Mouse (Mus musculus): ENCODE results near the gene Trak1. TPM values are rescaled to one million over a fixed set of nuclear protein-coding genes. Genes with fewer than 3 reads are reported as not detected.

The Trak1 gene
- polyA plus RNA-seq, 1 experiment from 2014 or later: 40.3 TPM

GRCm38 (mm10) chr9:121342510-121343110 is 45.3 kb downstream of the Trak1 start:
- no peak overlapping the region for H3K4me2 ChIP-seq (ENCODE audit: low read length)
- peaks cover 4% of the 10 kb centered on the region for H3K4me1 ChIP-seq (ENCODE audit: control insufficient read depth, insufficient read depth, low read length)
- ATAC-seq: no peak
- WGBS: 87% methylated on average over 5 of the region's 5 CpGs
- H3K9me3 ChIP-seq (replicated peaks; ENCODE audit: control insufficient read depth, low read length): no peaks in the 10 kb centered on the region
- no peak overlapping the region for H3K9ac ChIP-seq (ENCODE audit: low read length)
- no peaks in the 10 kb centered on the region for H3K27me3 ChIP-seq (replicated peaks; ENCODE audit: control insufficient read depth, insufficient read depth, low read length)
- no peak overlapping the region for H3K4me3 ChIP-seq (ENCODE audit: low read depth, low read length)
- DNase-seq (ENCODE audit: low spot score): no peak
- no peaks in the 10 kb centered on the region for H3K36me3 ChIP-seq (ENCODE audit: control insufficient read depth, insufficient read depth, low read length)
- no peak overlapping the region for H3K27ac ChIP-seq (ENCODE audit: low read depth, low read length)

- no peak overlapping the region for H3K4me3 ChIP-seq (ENCODE audit: low read depth, low read length)
- peaks cover 7% of the 10 kb centered on the region; the same call in 1 of the 2 replicates for H3K4me1 ChIP-seq (ENCODE audit: control insufficient read depth, insufficient read depth, low read length)
- DNase-seq (ENCODE audit: low spot score) (no peak), ATAC-seq (no peak)
- H3K27me3 ChIP-seq (replicated peaks; ENCODE audit: control insufficient read depth, insufficient read depth, low read length): no peaks in the 10 kb centered on the region
- no peaks in the 10 kb centered on the region for H3K9me3 ChIP-seq (replicated peaks; ENCODE audit: control insufficient read depth, low read length)
- WGBS: 78% methylated on average over 14 of the region's 14 CpGs
- H3K27ac ChIP-seq (ENCODE audit: low read depth, low read length): no peak overlapping the region
- no peak overlapping the region for H3K4me2 ChIP-seq (ENCODE audit: low read length)
- H3K9ac ChIP-seq (ENCODE audit: low read length): no peak overlapping the region
- H3K36me3 ChIP-seq (ENCODE audit: control insufficient read depth, insufficient read depth, low read length): no peaks in the 10 kb centered on the region
Observed at GRCm38 (mm10) chr9:121343122-121343876, 46.0 kb downstream of the Trak1 start.

- ATAC-seq: no peak
- H3K27ac ChIP-seq (ENCODE audit: low read depth, low read length): no peak overlapping the region
Observed at GRCm38 (mm10) chr9:121344344-121344743, 47.0 kb downstream of the Trak1 start.

GRCm38 (mm10) chr9:121345427-121346130 is 48.3 kb downstream of the Trak1 start:
- no peak overlapping the region for H3K27ac ChIP-seq (ENCODE audit: low read depth, low read length)
- no peak overlapping the region for H3K4me3 ChIP-seq (ENCODE audit: low read depth, low read length)
- H3K4me1 ChIP-seq (ENCODE audit: control insufficient read depth, insufficient read depth, low read length): peaks cover 14% of the 10 kb centered on the region; the same call in 1 of the 2 replicates
- no peaks in the 10 kb centered on the region for H3K36me3 ChIP-seq (ENCODE audit: control insufficient read depth, insufficient read depth, low read length)
- no peaks in the 10 kb centered on the region for H3K27me3 ChIP-seq (replicated peaks; ENCODE audit: control insufficient read depth, insufficient read depth, low read length)
- no peak for DNase-seq (ENCODE audit: low spot score)
- no peak overlapping the region for H3K4me2 ChIP-seq (ENCODE audit: low read length)
- 93% methylated on average over 15 of the region's 15 CpGs for WGBS
- H3K9me3 ChIP-seq (replicated peaks; ENCODE audit: control insufficient read depth, low read length): no peaks in the 10 kb centered on the region
- H3K9ac ChIP-seq (ENCODE audit: low read length): no peak overlapping the region
- ATAC-seq: no peak

More at GRCm38 (mm10) chr9:121344344-121344743, 47.0 kb downstream of the Trak1 start:
- Histone ChIP-seq H3K4me1 (ENCODE audit: control insufficient read depth, insufficient read depth, low read length) (peaks cover 14% of the 10 kb centered on the region; the same call in 1 of the 2 replicates), H3K36me3 (ENCODE audit: control insufficient read depth, insufficient read depth, low read length) (no peaks in the 10 kb centered on the region), H3K9ac (ENCODE audit: low read length) (no peak overlapping the region), H3K9me3 (replicated peaks; ENCODE audit: control insufficient read depth, low read length) (no peaks in the 10 kb centered on the region), H3K27me3 (replicated peaks; ENCODE audit: control insufficient read depth, insufficient read depth, low read length) (no peaks in the 10 kb centered on the region), H3K4me3 (ENCODE audit: low read depth, low read length) (no peak overlapping the region), H3K4me2 (ENCODE audit: low read length) (no peak overlapping the region)
- DNase-seq (ENCODE audit: low spot score): no peak
- 27% methylated on average over 3 of the region's 3 CpGs for WGBS

- no peak overlapping the region for H3K9ac ChIP-seq (ENCODE audit: low read length)
Observed at GRCm38 (mm10) chr9:121346635-121347034, 49.3 kb downstream of the Trak1 start.

GRCm38 (mm10) chr9:121347981-121348380 is 50.7 kb downstream of the Trak1 start:
- Histone ChIP-seq H3K4me3 (ENCODE audit: low read depth, low read length) (no peak overlapping the region), H3K4me2 (ENCODE audit: low read length) (no peak overlapping the region), H3K4me1 (ENCODE audit: control insufficient read depth, insufficient read depth, low read length) (peaks cover 27% of the 10 kb centered on the region), H3K36me3 (ENCODE audit: control insufficient read depth, insufficient read depth, low read length) (no peaks in the 10 kb centered on the region), H3K9me3 (replicated peaks; ENCODE audit: control insufficient read depth, low read length) (no peaks in the 10 kb centered on the region), H3K27me3 (replicated peaks; ENCODE audit: control insufficient read depth, insufficient read depth, low read length) (no peaks in the 10 kb centered on the region), H3K9ac (ENCODE audit: low read length) (no peak overlapping the region), H3K27ac (ENCODE audit: low read depth, low read length) (peak overlapping the region; percentile 40; the same call in 1 of the 2 replicates)
- 35% methylated on average over 10 of the region's 10 CpGs for WGBS
- no peak for DNase-seq (ENCODE audit: low spot score)
- no peak; the same call in 1 of the 2 replicates for ATAC-seq

More at GRCm38 (mm10) chr9:121346635-121347034, 49.3 kb downstream of the Trak1 start:
- DNase-seq (ENCODE audit: low spot score) (no peak), ATAC-seq (no peak)
- no peaks in the 10 kb centered on the region for H3K36me3 ChIP-seq (ENCODE audit: control insufficient read depth, insufficient read depth, low read length)
- peaks cover 20% of the 10 kb centered on the region; the same call in 1 of the 2 replicates for H3K4me1 ChIP-seq (ENCODE audit: control insufficient read depth, insufficient read depth, low read length)
- no peak overlapping the region for H3K27ac ChIP-seq (ENCODE audit: low read depth, low read length)
- WGBS: 78% methylated on average over 5 of the region's 5 CpGs
- H3K9me3 ChIP-seq (replicated peaks; ENCODE audit: control insufficient read depth, low read length): no peaks in the 10 kb centered on the region
- H3K27me3 ChIP-seq (replicated peaks; ENCODE audit: control insufficient read depth, insufficient read depth, low read length): no peaks in the 10 kb centered on the region
- no peak overlapping the region for H3K4me2 ChIP-seq (ENCODE audit: low read length)
- no peak overlapping the region for H3K4me3 ChIP-seq (ENCODE audit: low read depth, low read length)

GRCm38 (mm10) chr9:121348476-121348875 is 51.2 kb downstream of the Trak1 start:
- H3K27me3 ChIP-seq (replicated peaks; ENCODE audit: control insufficient read depth, insufficient read depth, low read length): no peaks in the 10 kb centered on the region
- 5% methylated on average over 5 of the region's 5 CpGs for WGBS
- no peak overlapping the region for H3K4me3 ChIP-seq (ENCODE audit: low read depth, low read length)
- ATAC-seq (no peak), DNase-seq (ENCODE audit: low spot score) (no peak)
- 0 out of 2 replicates have a peak overlapping the region, but pooled peaks have one; percentile 10 for H3K9ac ChIP-seq (ENCODE audit: low read length)
- peak overlapping the region; percentile 40; the same call in 1 of the 2 replicates for H3K27ac ChIP-seq (ENCODE audit: low read depth, low read length)
- peaks cover 27% of the 10 kb centered on the region for H3K4me1 ChIP-seq (ENCODE audit: control insufficient read depth, insufficient read depth, low read length)
- H3K4me2 ChIP-seq (ENCODE audit: low read length): no peak overlapping the region
- H3K9me3 ChIP-seq (replicated peaks; ENCODE audit: control insufficient read depth, low read length): no peaks in the 10 kb centered on the region
- no peaks in the 10 kb centered on the region for H3K36me3 ChIP-seq (ENCODE audit: control insufficient read depth, insufficient read depth, low read length)

- H3K36me3 ChIP-seq (ENCODE audit: control insufficient read depth, insufficient read depth, low read length): no peaks in the 10 kb centered on the region
- 81% methylated on average over 8 of the region's 8 CpGs for WGBS
- H3K27ac ChIP-seq (ENCODE audit: low read depth, low read length): no peak overlapping the region
- H3K4me2 ChIP-seq (ENCODE audit: low read length): no peak overlapping the region
- 0 out of 2 replicates have a peak overlapping the region, but pooled peaks have one; percentile 6 for H3K9ac ChIP-seq (ENCODE audit: low read length)
- DNase-seq (ENCODE audit: low spot score) (no peak), ATAC-seq (no peak)
- H3K27me3 ChIP-seq (replicated peaks; ENCODE audit: control insufficient read depth, insufficient read depth, low read length): no peaks in the 10 kb centered on the region
- H3K4me3 ChIP-seq (ENCODE audit: low read depth, low read length): no peak overlapping the region
- H3K9me3 ChIP-seq (replicated peaks; ENCODE audit: control insufficient read depth, low read length): no peaks in the 10 kb centered on the region
- peaks cover 27% of the 10 kb centered on the region for H3K4me1 ChIP-seq (ENCODE audit: control insufficient read depth, insufficient read depth, low read length)
Observed at GRCm38 (mm10) chr9:121349111-121349510, 51.8 kb downstream of the Trak1 start.
